Mouse (Mus musculus) thymus, postnatal 14 days (tissue): ENCODE results near the gene Tas2r122.
"Not testable (repeated sequence)": the region's sequence is repeated elsewhere in the genome, so short reads cannot be mapped to it uniquely, and the experiment has no call there.

Source experiments
- DNase-seq: peaks from one replicate; pipeline ENCODE4 v3.0.0; 2021

Tas2r122 gene

GRCm38 (mm10) chr6:132711828-132712227 lies at the start of gene Tas2r122:
Gene Tas2r122, minus strand, starts transcription at chr6:132711928.
- no peak for DNase-seq

- DNase-seq = no peak
These were observed 42.7 kb upstream of the Tas2r122 start, which contains the start of gene Tas2r124 for GRCm38 (mm10) chr6:132754430-132754829. Gene Tas2r124, plus strand, starts transcription at chr6:132754730.

- DNase-seq = no peak
These were observed 38.5 kb upstream of the Tas2r122 start for GRCm38 (mm10) chr6:132750206-132750605.

- no peak for DNase-seq
These were observed 26.2 kb upstream of the Tas2r122 start, which contains the start of gene Tas2r115 for GRCm38 (mm10) chr6:132737935-132738334. Gene Tas2r115, minus strand, starts transcription at chr6:132738035.

- no peak for DNase-seq
These were observed 10.8 kb downstream of the Tas2r122 start, which contains the start of gene Tas2r121 for GRCm38 (mm10) chr6:132700907-132701306. Gene Tas2r121, minus strand, starts transcription at chr6:132701007.

GRCm38 (mm10) chr6:132691596-132691995 lies 20.1 kb downstream of the Tas2r122 start:
- DNase-seq = not testable (repeated sequence)
